In genomic region chr4:118792796-118793195, GRCm38 (mm10) we compare ENCODE assay signal across 34 mouse cellular contexts. TPM values are rescaled to one million over a fixed set of nuclear protein-coding genes. Genes with fewer than 3 reads are reported as not detected.
"Had no signal": no experiment of that assay in that cellular context is flagged by ENCODE, and none has a peak within 500 bp of the region (broad histone marks: within the 10 kb centered on the region; RNA-seq: fewer than 3 reads in every experiment).

No protein-coding gene starts in this region.

RNA-seq across cellular contexts. Expression of gene Olfr1337, which starts 10.4 kb away (rescaled TPM):
- total RNA-seq: gastrocnemius, adult 18-20 months; gastrocnemius, adult 8-10 months; gastrocnemius, postnatal 14 days; gastrocnemius, postnatal 36 days; heart, postnatal 14 days; heart, postnatal 36 days; layer of hippocampus, adult 18-20 months; layer of hippocampus, adult 8-10 months; layer of hippocampus, postnatal 14 days; layer of hippocampus, postnatal 36 days; left cerebral cortex, adult 18-20 months; left cerebral cortex, adult 8-10 months; left cerebral cortex, postnatal 10 days; left cerebral cortex, postnatal 25 days had no signal
- polyA plus RNA-seq: heart, embryonic 11.5 days; heart, embryonic 14.5 days; heart, embryonic 16.5 days; hindbrain, embryonic 10.5 days; hindbrain, embryonic 12.5 days; hindbrain, embryonic 14.5 days; hindbrain, embryonic 16.5 days; inflammation-experienced regulatory T-cells, adult 6 months; intestine, embryonic 15.5 days; intestine, postnatal 0 days; kidney, embryonic 14.5 days; kidney, embryonic 16.5 days; limb, embryonic 10.5 days; limb, embryonic 12.5 days; limb, embryonic 14.5 days; liver, embryonic 11.5 days; liver, embryonic 13.5 days; liver, embryonic 15.5 days; liver, postnatal 0 days had no signal

RNA-seq across cellular contexts. Expression of gene Olfr1335, which starts 16.9 kb away (rescaled TPM):
- total RNA-seq: gastrocnemius, adult 18-20 months; gastrocnemius, adult 8-10 months; gastrocnemius, postnatal 14 days; gastrocnemius, postnatal 36 days; heart, postnatal 14 days; heart, postnatal 36 days; layer of hippocampus, adult 18-20 months; layer of hippocampus, adult 8-10 months; layer of hippocampus, postnatal 14 days; layer of hippocampus, postnatal 36 days; left cerebral cortex, adult 18-20 months; left cerebral cortex, adult 8-10 months; left cerebral cortex, postnatal 10 days; left cerebral cortex, postnatal 25 days had no signal
- polyA plus RNA-seq: gonadal fat pad, adult 2 months; heart, embryonic 11.5 days; heart, embryonic 14.5 days; heart, embryonic 16.5 days; hindbrain, embryonic 10.5 days; hindbrain, embryonic 12.5 days; hindbrain, embryonic 14.5 days; hindbrain, embryonic 16.5 days; inflammation-experienced regulatory T-cells, adult 6 months; intestine, embryonic 15.5 days; intestine, postnatal 0 days; kidney, embryonic 14.5 days; kidney, embryonic 16.5 days; limb, embryonic 10.5 days; limb, embryonic 12.5 days; limb, embryonic 14.5 days; liver, embryonic 11.5 days; liver, embryonic 13.5 days; liver, embryonic 15.5 days; liver, postnatal 0 days had no signal

RNA-seq across cellular contexts. Expression of gene Olfr1338, which starts 34.3 kb away (rescaled TPM):
- total RNA-seq: gastrocnemius, adult 18-20 months; gastrocnemius, adult 8-10 months; gastrocnemius, postnatal 14 days; gastrocnemius, postnatal 36 days; heart, postnatal 14 days; heart, postnatal 36 days; layer of hippocampus, adult 18-20 months; layer of hippocampus, adult 8-10 months; layer of hippocampus, postnatal 14 days; layer of hippocampus, postnatal 36 days; left cerebral cortex, adult 18-20 months; left cerebral cortex, adult 8-10 months; left cerebral cortex, postnatal 10 days; left cerebral cortex, postnatal 25 days had no signal
- polyA plus RNA-seq: heart, embryonic 11.5 days; heart, embryonic 14.5 days; heart, embryonic 16.5 days; hindbrain, embryonic 10.5 days; hindbrain, embryonic 12.5 days; hindbrain, embryonic 14.5 days; hindbrain, embryonic 16.5 days; inflammation-experienced regulatory T-cells, adult 6 months; intestine, embryonic 15.5 days; intestine, postnatal 0 days; kidney, embryonic 14.5 days; kidney, embryonic 16.5 days; limb, embryonic 10.5 days; limb, embryonic 12.5 days; limb, embryonic 14.5 days; liver, embryonic 11.5 days; liver, embryonic 13.5 days; liver, embryonic 15.5 days; liver, postnatal 0 days had no signal

RNA-seq across cellular contexts. Expression of gene Olfr1333, which starts 43.3 kb away (rescaled TPM):
- total RNA-seq: gastrocnemius, adult 18-20 months; gastrocnemius, adult 8-10 months; gastrocnemius, postnatal 14 days; gastrocnemius, postnatal 36 days; heart, postnatal 14 days; heart, postnatal 36 days; layer of hippocampus, adult 18-20 months; layer of hippocampus, adult 8-10 months; layer of hippocampus, postnatal 14 days; layer of hippocampus, postnatal 36 days; left cerebral cortex, adult 18-20 months; left cerebral cortex, adult 8-10 months; left cerebral cortex, postnatal 10 days; left cerebral cortex, postnatal 25 days had no signal
- polyA plus RNA-seq: gonadal fat pad, adult 2 months; heart, embryonic 11.5 days; heart, embryonic 14.5 days; heart, embryonic 16.5 days; hindbrain, embryonic 10.5 days; hindbrain, embryonic 12.5 days; hindbrain, embryonic 14.5 days; hindbrain, embryonic 16.5 days; inflammation-experienced regulatory T-cells, adult 6 months; intestine, embryonic 15.5 days; intestine, postnatal 0 days; kidney, embryonic 14.5 days; kidney, embryonic 16.5 days; limb, embryonic 10.5 days; limb, embryonic 12.5 days; limb, embryonic 14.5 days; liver, embryonic 11.5 days; liver, embryonic 13.5 days; liver, embryonic 15.5 days; liver, postnatal 0 days had no signal
